Mouse (Mus musculus) cerebellum, adult 11-12 months (tissue): ENCODE measurements at regions not wholly inside any gene's neighbourhood (a gene's known extent, or its start where the extent isn't known, plus 50 kb on each side); places are given as distances from the start of the nearest gene placed in this dataset.

Experiments used
- DNase-seq: peaks from one replicate; pipeline ENCODE4 v3.0.0; 2022

DNA sequence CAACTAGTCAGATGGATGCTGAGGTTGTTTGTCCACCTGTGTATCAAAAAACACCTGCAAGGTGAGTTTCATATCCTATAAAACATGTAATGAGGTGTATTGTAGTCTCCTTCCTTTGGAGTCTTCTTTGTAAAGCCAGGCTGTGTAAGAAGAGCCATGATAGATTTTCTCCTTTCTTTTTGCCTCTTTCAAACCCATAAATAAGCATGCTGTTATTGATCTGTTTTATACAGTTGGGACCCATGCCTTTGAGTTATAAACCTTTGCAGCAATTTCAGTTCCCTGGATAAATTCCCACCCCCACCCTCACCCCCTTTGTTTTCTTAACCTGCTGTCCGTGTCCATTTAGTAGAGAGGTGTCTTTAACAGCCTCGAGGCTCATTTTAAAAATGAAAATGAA lies 131.0 kb upstream of the Rgs17 start:
- no peak for DNase-seq

GRCm38 (mm10) chr10:6043358-6043757 lies 121.2 kb upstream of the Rgs17 start:
- no peak for DNase-seq

DNA sequence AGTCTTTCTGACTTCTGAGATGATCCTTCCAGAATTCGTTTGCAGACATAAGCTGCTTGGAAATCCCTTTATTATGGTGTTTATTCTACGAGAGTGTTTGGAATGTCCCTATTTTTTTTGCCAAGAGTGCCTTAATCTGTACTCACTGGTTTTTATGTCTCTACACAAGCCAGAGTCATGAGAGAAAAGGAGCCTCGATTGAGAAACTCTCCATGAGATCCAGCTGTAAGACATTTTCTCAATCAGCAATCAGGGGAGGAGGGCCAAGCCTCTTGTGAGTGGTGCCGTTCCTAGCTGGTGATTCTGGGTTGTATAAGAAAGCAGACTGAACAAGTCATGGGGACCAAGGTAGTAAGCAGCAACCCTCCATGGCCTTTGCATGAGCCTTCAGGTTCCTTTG lies 117.6 kb upstream of the Rgs17 start:
- DNase-seq: no peak

GRCm38 (mm10) chr10:6035792-6036487 lies 113.7 kb upstream of the Rgs17 start:
- peak; percentile 72 for DNase-seq

DNA sequence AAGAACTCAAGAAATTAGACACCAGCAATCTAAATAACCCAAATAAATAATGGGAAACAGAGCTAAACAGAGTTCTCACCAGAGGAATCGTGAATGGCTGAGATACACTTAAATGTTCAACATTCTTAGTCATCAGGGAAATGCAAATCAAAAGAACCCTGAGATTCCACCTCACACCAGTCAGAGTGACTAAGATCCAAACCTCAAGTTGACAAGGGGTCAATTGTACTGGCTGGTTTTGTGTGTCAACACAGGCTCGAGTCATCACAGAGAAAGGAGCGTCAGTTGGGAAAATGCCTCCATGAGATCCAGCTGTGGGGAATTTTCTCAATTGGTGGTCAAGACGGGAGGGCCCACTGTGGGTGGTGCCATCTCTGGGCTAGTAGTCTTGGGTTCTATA lies 110.3 kb upstream of the Rgs17 start:
- no peak for DNase-seq

GRCm38 (mm10) chr10:6027551-6027950 lies 105.4 kb upstream of the Rgs17 start:
- no peak for DNase-seq

- DNase-seq: no peak
Observed at GRCm38 (mm10) chr10:6026317-6026716, 104.1 kb upstream of the Rgs17 start.

DNA sequence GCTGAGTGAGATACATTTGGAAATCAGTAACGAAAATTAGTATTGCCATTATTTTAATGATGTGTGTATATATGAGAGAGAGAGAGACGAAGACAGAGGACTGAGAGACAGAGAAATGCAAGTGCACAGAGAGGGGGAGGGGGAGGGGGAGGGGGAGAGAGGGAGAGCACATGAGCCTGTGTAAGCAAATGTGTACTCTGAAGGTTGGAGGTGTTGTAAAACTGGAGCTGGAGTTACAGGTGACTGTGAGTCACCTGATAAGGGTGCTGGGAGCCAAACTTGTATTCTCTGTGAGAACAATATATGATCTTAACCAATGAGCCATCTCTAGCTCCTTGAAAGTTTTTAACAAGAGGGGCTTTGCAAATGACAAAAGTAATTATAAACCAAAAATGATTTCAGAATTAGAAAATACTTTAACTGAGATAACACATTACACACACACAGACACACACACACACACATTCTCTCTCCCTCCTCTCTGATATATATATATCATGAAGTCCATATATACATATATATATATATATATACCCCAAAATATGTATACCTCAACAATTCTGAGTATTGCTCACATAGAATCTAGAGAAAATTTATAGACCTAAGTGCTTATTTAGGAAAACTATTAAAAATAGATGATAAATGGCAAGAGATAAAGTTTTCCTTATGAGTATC lies 100.5 kb upstream of the Rgs17 start:
- DNase-seq: no peak

DNA sequence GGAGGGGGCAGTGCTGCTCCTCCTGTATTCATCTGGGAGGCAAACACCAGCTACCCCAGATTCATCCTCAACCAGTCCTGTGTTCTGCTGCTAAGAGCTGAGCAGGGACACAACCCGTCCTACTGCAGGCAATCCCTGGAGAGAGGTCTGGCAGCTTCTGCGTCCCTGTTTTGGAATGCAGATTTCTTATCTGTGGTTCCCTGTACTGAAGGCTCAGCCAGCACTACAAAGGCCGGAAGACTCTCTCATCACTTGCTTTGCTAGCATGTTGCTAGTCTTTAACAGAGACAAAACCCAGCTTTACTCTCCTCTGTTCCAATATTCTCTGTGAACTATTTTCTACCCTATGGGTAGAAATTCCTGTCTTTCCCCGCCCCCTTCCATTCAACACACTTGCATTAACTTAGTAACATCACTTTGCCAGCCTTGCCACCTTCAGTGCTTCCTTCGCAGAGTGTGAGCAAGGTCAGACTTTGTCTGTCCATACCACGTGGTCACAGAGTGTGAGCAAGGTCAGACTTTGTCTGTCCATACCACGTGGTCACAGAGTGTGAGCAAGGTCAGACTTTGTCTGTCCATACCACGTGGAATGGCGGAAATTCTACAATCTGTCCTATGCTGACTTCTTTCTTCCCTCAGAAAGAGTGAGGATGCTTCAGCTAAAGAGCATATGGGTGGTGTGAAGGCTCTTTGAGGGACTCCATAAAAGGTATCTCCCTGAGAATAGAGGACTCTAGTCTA lies 98.9 kb upstream of the Rgs17 start:
- no peak for DNase-seq

DNA sequence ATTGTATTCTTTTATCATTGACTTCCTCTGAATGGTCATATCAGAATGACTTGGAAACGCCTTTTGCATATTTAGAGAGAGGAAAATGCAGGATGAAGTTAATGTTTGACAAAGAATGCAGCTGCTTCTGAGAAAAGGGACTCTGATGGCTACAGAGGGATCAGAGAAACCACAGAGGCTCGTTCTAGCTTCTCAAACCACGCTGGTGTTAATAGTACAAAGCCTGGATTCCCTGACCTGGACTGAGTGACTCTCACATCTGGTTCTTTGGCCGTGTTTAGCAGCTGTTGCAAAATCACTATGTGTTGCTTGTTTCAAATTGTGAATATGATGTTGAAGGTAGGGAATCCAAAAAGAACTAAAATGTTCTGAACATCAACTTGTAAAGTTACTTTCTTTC lies 91.5 kb upstream of the Rgs17 start:
- DNase-seq: no peak

- DNase-seq: no peak
Observed at GRCm38 (mm10) chr10:6011541-6011940, 89.3 kb upstream of the Rgs17 start.

DNA sequence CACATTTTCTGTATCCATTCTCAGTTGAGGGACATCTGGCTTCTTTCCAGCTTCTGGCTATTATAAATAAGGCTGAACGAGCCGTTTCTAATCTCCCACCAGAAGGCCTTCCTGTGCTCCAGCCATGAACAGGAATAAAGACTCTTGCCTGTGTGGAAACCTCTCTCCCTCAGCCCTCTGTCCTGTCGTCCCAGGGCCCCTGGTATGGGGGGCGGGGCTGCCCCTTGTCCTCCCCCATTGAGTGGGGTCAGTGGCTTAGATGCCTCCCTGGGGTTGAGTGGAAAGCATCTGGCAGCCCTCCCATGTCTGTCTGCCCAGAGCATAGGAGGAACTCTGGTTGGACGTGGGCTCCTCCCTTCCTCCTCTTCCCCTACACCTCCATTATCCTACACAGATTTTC lies 88.8 kb upstream of the Rgs17 start:
- DNase-seq: no peak

- DNase-seq: no peak
Observed at GRCm38 (mm10) chr10:6007238-6007972, 85.2 kb upstream of the Rgs17 start.

DNA sequence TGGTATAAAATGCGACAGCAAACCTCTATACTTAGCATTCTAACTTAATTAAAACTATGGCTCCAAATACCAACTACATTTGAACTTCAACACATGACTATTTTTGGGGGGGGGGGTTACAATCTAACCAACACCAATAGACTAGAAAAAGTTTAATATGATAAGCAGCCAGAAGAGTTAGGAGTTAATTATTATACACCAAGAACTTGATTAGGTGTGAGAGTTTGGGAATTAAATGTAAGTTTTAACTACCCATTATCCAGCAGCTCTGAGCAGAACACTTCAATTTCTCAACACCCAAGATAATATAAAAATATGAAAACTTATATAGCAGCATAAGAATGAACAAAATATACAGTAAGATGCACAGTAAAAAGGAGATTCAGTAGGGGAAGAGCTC lies 59.2 kb upstream of the Rgs17 start:
- DNase-seq: no peak

GRCm38 (mm10) chr10:5978534-5978933 lies 56.3 kb upstream of the Rgs17 start:
- DNase-seq: no peak
